Mouse (Mus musculus) erythroid progenitor cell, adult 5-6 weeks (primary cell): ENCODE measurements around the gene Rapgef3. TPM values are rescaled to one million over a fixed set of nuclear protein-coding genes. Genes with fewer than 3 reads are reported as not detected.

Experiments used
- ATAC-seq: replicated peaks from 2 replicates; pipeline ENCODE4 v1.8.0; 2016; ENCODE audit warnings: moderate number of reproducible peaks, mild to moderate bottlenecking, moderate TSS enrichment, inconsistent platforms; ENCODE audit not compliant: poor library complexity, low FRiP score, severe bottlenecking
- total RNA-seq, 2 experiments: library from RNA; stranded (forward) in 1 of 2; stranded (reverse) in 1 of 2; fragments of 150-400 nt in 1 of 2; fragments of 186-747, 209-891 nt in 1 of 2; gene quantifications; 2 replicates each; pipeline versions ENCODE4 v1.2.3 to v1.2.4; 2015 to 2017; ENCODE audit warnings: low replicate concordance in 2 of 2

Rapgef3 gene
- total RNA-seq, 2 experiments from 2014 or later: not detected

- no peak for ATAC-seq
Observed at GRCm38 (mm10) chr15:97750697-97751096, 17.1 kb downstream of the Rapgef3 start.

DNA sequence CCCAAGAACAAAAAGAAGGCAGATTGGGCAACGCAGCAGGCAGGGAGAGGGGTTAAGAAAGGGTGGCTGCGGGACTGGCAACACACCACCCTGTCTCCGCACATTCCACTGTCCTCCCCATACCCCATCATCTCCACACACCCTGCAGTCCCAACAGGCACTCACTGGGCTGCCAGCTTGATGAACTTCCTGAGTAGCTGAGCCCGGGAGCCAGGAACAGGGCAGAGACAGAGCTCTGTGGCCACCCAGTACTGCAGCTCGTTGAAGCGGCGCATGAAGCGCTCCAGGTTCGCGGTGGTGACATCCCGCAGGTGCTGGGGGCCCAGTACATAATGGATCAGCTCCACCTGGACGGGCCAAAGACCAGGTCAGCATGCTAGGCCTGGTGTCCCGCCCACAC lies 17.9 kb downstream of the Rapgef3 start:
- ATAC-seq: no peak

DNA sequence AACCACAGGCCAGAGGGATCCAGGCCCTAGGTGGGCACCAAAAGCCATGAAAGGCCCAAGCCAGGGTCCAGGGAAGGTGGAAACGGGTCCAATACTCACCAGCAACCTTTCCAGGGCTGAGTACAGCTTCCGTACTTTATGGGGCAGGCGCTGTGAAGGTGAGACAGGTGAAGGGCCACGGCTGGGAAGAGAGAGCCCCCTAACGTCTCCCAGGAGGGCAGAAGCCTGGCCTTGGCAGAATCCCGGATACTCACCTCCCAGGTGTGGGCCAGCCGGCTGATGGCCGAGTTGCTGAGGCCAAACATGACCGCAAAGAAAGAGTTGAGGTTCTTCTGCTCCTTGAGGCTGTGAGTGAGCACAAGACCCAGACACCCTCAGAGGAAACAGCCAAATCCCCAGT lies 18.4 kb downstream of the Rapgef3 start:
- no peak for ATAC-seq

DNA sequence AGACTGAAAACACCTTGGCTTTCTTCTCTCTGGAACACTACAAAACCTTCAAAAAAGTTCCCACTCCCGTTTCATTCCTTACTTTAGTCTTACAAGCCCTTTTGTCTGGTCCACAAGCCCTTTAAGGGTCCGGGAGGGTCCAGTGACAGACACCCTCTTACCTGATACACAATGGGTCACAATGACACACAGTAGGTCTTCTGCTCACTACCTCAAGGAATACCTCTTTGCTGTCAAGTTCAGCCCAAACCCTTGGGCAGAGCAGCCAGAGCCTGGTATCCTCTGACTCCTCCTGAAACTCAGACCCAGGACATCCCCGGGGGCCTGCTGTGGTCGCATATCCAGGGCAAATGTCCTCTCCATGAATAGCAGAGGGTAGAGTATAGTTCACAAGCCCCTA lies 18.8 kb downstream of the Rapgef3 start:
- no peak for ATAC-seq

- ATAC-seq: no peak
Observed at GRCm38 (mm10) chr15:97748309-97748708, 19.5 kb downstream of the Rapgef3 start.

DNA sequence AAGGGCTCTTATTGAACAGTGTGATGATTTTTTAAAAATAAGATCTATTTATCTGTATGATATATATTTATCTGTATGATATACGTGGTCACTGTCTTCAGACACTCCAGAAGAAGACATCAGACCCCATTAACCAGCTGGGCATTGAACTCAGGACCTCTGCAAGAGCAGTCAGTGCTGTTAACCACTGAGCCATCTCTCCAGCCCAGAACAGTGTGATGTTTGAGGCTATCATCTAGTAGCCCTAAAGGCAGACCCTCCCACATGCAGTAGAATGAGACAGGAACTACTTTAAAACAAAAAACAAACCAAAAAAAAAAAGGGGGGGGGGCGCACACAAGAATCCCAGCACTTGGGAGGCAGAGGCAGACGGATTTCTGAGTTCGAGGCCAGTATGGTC lies 20.3 kb downstream of the Rapgef3 start:
- ATAC-seq: no peak

DNA sequence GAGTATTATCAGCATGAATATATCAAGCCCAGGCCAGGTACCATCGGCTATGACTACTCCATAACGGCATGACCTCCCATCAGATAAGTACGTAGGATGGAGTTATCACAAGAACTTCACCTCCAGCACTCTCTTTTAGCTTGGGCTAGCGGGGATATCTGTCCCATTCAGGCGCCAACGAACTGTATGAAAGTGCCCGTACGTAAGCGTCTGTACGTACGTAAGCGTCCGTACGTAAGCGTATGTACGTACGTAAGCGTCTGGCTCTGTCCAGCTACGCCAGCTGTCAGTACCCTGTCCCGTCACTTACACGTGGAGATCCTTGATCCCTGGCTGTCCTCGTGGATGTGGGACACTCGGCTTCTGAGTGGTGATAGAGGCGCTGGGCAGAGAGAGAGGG lies 21.0 kb downstream of the Rapgef3 start:
- peak; percentile 64 for ATAC-seq

- no peak for ATAC-seq
Observed at GRCm38 (mm10) chr15:97746278-97746677, 21.5 kb downstream of the Rapgef3 start.

GRCm38 (mm10) chr15:97745331-97745730 lies 22.4 kb downstream of the Rapgef3 start:
- no peak for ATAC-seq

GRCm38 (mm10) chr15:97744930-97745329 lies 22.8 kb downstream of the Rapgef3 start:
- ATAC-seq: no peak

DNA sequence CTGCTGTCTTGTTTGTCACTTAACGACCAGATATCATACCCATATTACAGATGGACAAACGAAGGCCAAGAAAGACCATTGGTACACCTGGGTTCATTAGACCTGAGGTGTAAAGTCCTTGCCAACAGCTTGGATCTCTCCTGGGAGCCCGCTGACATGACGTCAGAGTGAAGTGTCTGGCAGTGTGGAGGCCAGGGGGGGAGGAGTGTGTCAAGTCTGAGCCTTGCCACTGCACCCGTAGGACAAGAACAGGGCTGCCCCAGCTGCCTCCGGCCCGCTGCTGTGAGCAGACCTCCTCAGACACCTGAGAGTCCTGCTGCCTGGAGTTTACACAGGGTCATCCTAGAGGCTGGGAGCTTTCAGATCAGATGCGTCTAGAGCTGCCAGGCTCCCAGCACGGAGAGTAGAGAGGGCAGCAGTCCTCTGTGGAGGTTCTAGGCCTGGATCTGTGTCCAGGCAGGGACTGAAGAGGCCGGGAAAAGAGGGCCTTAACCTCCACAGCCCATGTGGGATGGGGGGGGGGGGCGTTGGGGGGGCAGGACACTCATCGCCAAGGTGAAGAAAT lies 23.7 kb downstream of the Rapgef3 start:
- ATAC-seq: no peak

GRCm38 (mm10) chr15:97743210-97743609 lies 24.6 kb downstream of the Rapgef3 start:
- ATAC-seq: no peak

DNA sequence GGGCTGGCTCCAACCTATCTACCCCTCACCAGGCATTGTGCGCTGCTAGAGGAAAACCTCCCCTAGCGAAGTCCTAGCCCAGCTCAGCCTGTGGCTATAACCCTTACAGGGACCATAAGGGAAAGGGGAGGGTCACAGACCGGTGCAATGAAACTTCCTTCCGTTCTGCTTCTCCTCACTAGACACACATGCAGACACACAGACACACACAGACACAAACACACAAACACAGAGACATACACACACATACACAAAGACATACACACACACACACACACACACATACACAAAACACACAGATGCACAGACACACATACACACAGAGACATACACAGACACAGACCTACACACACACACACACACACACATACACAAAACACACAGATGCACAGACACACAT lies 25.2 kb downstream of the Rapgef3 start:
- no peak for ATAC-seq

DNA sequence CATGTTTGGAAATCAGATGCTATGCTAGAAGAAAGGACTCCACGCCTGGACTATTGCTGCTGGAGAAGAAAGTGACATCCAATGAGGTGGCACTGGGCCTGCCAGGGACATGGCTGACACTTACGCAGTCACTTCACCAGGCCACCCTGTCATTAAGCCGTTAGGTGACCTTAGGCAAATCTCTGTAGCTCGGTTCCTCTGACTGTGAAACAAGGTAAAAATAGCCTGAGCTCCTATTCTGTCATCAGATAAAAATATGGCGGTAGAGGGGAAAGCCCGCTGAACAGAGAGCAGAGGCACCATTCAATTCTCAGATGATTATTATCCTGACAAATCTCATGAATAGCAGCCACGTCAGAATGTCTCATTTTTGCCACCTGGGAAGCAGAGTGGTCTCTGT lies 25.7 kb downstream of the Rapgef3 start:
- no peak for ATAC-seq

DNA sequence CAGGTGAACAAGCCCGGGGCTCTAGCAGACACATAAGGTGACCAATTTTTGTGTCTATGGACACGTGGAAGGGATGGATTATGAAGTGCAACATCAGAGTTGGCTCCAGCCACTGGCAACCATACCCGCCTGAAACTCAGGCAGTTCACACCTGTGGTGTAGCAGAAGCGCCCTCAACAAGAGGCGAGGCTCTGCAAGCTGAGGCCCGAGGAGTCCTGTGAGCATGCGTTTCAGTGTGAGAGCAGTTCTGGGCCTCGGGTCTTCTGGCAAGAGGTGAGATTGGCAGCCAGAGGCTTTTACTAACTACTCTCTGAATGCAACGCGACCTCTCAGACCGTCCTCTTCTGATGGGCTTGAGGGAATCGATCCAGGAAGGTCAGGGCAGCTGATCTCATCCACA lies 26.1 kb downstream of the Rapgef3 start:
- ATAC-seq: no peak

DNA sequence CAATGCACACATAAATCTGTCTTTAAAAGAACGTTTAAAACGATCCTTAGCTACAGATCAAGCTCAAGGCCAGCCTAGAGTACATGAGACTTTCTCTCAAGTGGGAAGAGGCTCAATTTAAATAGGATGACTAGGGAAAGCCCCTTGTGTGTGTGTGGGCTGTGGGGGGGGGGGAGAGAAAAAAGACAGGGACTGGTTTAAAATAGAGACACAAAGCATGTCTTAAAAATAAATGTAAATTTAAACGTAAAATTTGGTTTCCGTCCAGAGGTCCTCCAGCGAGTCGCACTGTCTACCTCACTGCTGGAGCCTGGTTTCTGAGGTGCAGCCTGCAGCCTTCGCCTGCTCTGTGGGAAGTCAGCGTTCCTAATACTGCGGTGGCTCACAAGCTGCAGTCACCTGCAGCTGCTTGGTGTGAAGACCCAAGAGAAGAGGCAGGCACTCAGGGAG lies 27.5 kb downstream of the Rapgef3 start:
- ATAC-seq: no peak

GRCm38 (mm10) chr15:97738923-97739322 lies 28.8 kb downstream of the Rapgef3 start:
- ATAC-seq: peak; percentile 57; the same call in 1 of the 2 replicates

- no peak for ATAC-seq
Observed at GRCm38 (mm10) chr15:97731988-97732387, 35.8 kb downstream of the Rapgef3 start.

DNA sequence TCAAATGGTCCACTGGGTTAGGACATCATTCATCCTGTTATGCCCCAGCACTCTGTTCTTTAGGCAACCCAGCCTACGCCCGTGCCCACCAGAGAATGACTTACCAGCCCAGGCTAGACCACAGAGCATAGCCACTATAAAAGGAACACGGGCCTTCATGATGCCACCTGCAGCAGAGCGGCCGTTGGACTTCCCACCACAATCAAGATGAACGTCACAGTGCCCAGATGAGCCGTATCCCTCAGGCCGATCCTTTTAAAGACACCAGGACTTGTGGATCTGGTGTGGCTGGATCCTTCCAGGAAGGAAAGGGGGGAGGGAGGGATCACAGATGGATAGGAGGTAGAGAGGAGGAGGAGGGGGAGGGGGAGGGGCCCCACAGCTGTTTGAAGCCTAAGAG lies 36.7 kb downstream of the Rapgef3 start, which contains the start of gene Endou:
Endou (minus strand) TSS at position 229 of the 400 bp plus-strand sequence.
- ATAC-seq: no peak

- no peak for ATAC-seq
Observed at GRCm38 (mm10) chr15:97730365-97730764, 37.4 kb downstream of the Rapgef3 start.

DNA sequence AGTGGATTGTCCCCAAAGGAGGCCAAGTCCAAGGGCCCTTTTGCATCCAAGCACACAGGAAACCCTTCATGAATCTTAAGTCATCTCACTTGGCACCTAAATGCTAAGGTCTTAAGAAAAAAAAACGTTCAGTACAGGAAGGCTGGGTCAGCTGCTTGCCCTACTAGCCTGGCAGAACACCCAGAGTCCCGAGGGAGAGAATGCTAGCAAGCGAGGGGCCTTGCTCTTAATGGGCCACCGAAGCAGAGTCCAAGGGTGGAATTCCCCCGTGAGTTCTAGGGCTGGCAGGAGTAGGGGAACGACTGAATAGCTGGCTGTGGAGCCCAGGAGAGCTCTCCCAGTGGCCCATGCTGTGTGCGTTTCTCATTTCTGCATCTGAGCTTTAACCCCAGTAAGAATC lies 39.0 kb downstream of the Rapgef3 start:
- ATAC-seq: no peak

GRCm38 (mm10) chr15:97728394-97728793 lies 39.4 kb downstream of the Rapgef3 start:
- no peak for ATAC-seq
